Comparison of ENCODE assay signal across 8 mouse cellular contexts in genomic region chr11:49084875-49085274, GRCm38 (mm10). TPM values are rescaled to one million over a fixed set of nuclear protein-coding genes. Genes with fewer than 3 reads are reported as not detected.
DNase-seq lines count a peak whose midpoint lies in the region; ATAC-seq and TF ChIP-seq lines count a peak whose summit lies in the region.
"Had no signal": no experiment of that assay in that cellular context is flagged by ENCODE, and none has a peak within 500 bp of the region (broad histone marks: within the 10 kb centered on the region; RNA-seq: fewer than 3 reads in every experiment).

No protein-coding gene starts in this region.

- ATAC-seq in lung, postnatal 0 days, result peak; percentile 44; the same call in 1 of the 2 replicates
- no peak for ATAC-seq in liver, embryonic 11.5 days (replicated peaks; ENCODE audit: low FRiP score)

- 19% methylated on average over 3 of the region's 3 CpGs for WGBS in lung, postnatal 0 days
- WGBS in liver, embryonic 11.5 days, result 40% methylated on average over 3 of the region's 3 CpGs
- WGBS in thymus, adult 2 months, result 4% methylated on average over 3 of the region's 3 CpGs

- peak; percentile 58 for TF ChIP-seq CTCF in lung, postnatal 0 days (IDR thresholded peaks at IDR 0.05)
- TF ChIP-seq CTCF in thymus, adult 2 months (IDR thresholded peaks at IDR 0.05; ENCODE audit: borderline replicate concordance, control insufficient read depth, extremely low read depth, insufficient read depth, low read length, poor library complexity), result no peak

- no peak overlapping the region for H3K4me2 ChIP-seq in lung, postnatal 0 days (replicated peaks; ENCODE audit: low read depth, low read length)
- no peak overlapping the region; the same call in 1 of the 2 replicates for H3K4me2 ChIP-seq in liver, embryonic 11.5 days
- H3K4me2 ChIP-seq: forebrain, embryonic 12.5 days had no signal

- no peak overlapping the region for H3K4me3 ChIP-seq in lung, postnatal 0 days (ENCODE audit: low read depth, low read length)
- H3K4me3 ChIP-seq in liver, embryonic 11.5 days (ENCODE audit: low read depth, low read length), result no peak overlapping the region
- no peak overlapping the region for H3K4me3 ChIP-seq in thymus, adult 2 months (ENCODE audit: control insufficient read depth, insufficient read depth, low read length)
- H3K4me3 ChIP-seq: forebrain, embryonic 12.5 days had no signal

- no peak overlapping the region for H3K27ac ChIP-seq in lung, postnatal 0 days (ENCODE audit: low read length)
- H3K27ac ChIP-seq in liver, embryonic 11.5 days (ENCODE audit: low read depth, low read length), result peak overlapping the region; percentile 71
- peak overlapping the region; percentile 55; the same call in 1 of the 2 replicates for H3K27ac ChIP-seq in thymus, adult 2 months (ENCODE audit: control insufficient read depth, insufficient read depth, low read length)
- H3K27ac ChIP-seq: forebrain, embryonic 12.5 days had no signal

- peak; percentile 44; the same call in 1 of the 2 replicates for TF ChIP-seq EP300 in lung, postnatal 0 days (IDR thresholded peaks at IDR 0.05)

- DNase-seq in lung, postnatal 0 days (ENCODE audit: low spot score), result peak; percentile 50
- DNase-seq in lung, postnatal 4 days, result no peak
- peak; percentile 43 for DNase-seq in adipocyte (ENCODE audit: low spot score)
- no peak for DNase-seq in liver, embryonic 11.5 days (ENCODE audit: low spot score)
- peak; percentile 61 for DNase-seq in thymus, adult 2 months
- no peak for DNase-seq in urinary bladder, postnatal 4 days (ENCODE audit: low spot score in 2 of 2)
- DNase-seq in heart, adult 9 months (ENCODE audit: low spot score in 2 of 2), result no peak

- H3K36me3 ChIP-seq in lung, postnatal 0 days (ENCODE audit: insufficient read depth, low read length), result no peaks in the 10 kb centered on the region
- no peaks in the 10 kb centered on the region for H3K36me3 ChIP-seq in liver, embryonic 11.5 days (ENCODE audit: control insufficient read depth, insufficient read depth, low read length)
- H3K36me3 ChIP-seq in thymus, adult 2 months (ENCODE audit: control insufficient read depth, insufficient read depth, low read length), result no peaks in the 10 kb centered on the region
- H3K36me3 ChIP-seq: forebrain, embryonic 12.5 days had no signal

- H3K9me3 ChIP-seq in lung, postnatal 0 days (ENCODE audit: low read length), result no peaks in the 10 kb centered on the region
- no peaks in the 10 kb centered on the region for H3K9me3 ChIP-seq in liver, embryonic 11.5 days (ENCODE audit: control insufficient read depth, low read length)
- H3K9me3 ChIP-seq: forebrain, embryonic 12.5 days had no signal

- no peak overlapping the region for H3K9ac ChIP-seq in lung, postnatal 0 days (replicated peaks; ENCODE audit: low read depth)
- peak overlapping the region; percentile 47 for H3K9ac ChIP-seq in liver, embryonic 11.5 days (ENCODE audit: low read depth, low read length)
- H3K9ac ChIP-seq: forebrain, embryonic 12.5 days had no signal

- H3K27me3 ChIP-seq in lung, postnatal 0 days (replicated peaks; ENCODE audit: insufficient read depth, low read length), result no peaks in the 10 kb centered on the region
- no peaks in the 10 kb centered on the region for H3K27me3 ChIP-seq in liver, embryonic 11.5 days (replicated peaks; ENCODE audit: control insufficient read depth, insufficient read depth, low read length)
- no peaks in the 10 kb centered on the region for H3K27me3 ChIP-seq in thymus, adult 2 months (ENCODE audit: control insufficient read depth, insufficient read depth, low read length)
- H3K27me3 ChIP-seq: forebrain, embryonic 12.5 days had no signal

- TF ChIP-seq POLR2A in thymus, adult 2 months (IDR thresholded peaks at IDR 0.05; ENCODE audit: control insufficient read depth, extremely low read depth, insufficient read depth, low read length, poor library complexity), result no peak

- H3K4me1 ChIP-seq in lung, postnatal 0 days (ENCODE audit: insufficient read depth, low read depth, low read length), result peaks cover 10% of the 10 kb centered on the region; the same call in 1 of the 2 replicates
- peaks cover 50% of the 10 kb centered on the region for H3K4me1 ChIP-seq in liver, embryonic 11.5 days (replicated peaks; ENCODE audit: control insufficient read depth, insufficient read depth, low read length)
- H3K4me1 ChIP-seq in thymus, adult 2 months (replicated peaks; ENCODE audit: control insufficient read depth, insufficient read depth, low read length), result peaks cover 17% of the 10 kb centered on the region

RNA-seq across cellular contexts. Expression of gene Ifi47, which starts 8.5 kb away (rescaled TPM):
- polyA plus RNA-seq in lung, postnatal 0 days (2015; fragmentation: Nextera tagmentation; extraction: Ambion mirVana), result 11.7 and 13.1 TPM in 2 replicates
- 6.0 and 8.2 TPM in 2 replicates for polyA plus RNA-seq in liver, embryonic 11.5 days (2014; fragmentation: Nextera tagmentation; extraction: Ambion mirVana)
- 37.5 and 45.3 TPM in 2 replicates for polyA plus RNA-seq in thymus, adult 2 months (2012; rRNA removed)

RNA-seq across cellular contexts. Expression of gene Tgtp2, which starts 20.9 kb away (rescaled TPM):
- 4.7 and 4.9 TPM in 2 replicates for polyA plus RNA-seq in lung, postnatal 0 days (2015; fragmentation: Nextera tagmentation; extraction: Ambion mirVana)
- polyA plus RNA-seq in liver, embryonic 11.5 days (2014; fragmentation: Nextera tagmentation; extraction: Ambion mirVana), result 0.23 and 0.58 TPM in 2 replicates
- 26.0 and 29.1 TPM in 2 replicates for polyA plus RNA-seq in thymus, adult 2 months (2012; rRNA removed)
- polyA plus RNA-seq: forebrain, embryonic 12.5 days had no signal

RNA-seq across cellular contexts. Expression of gene Olfr1396, which starts 29.8 kb away (rescaled TPM):
- polyA plus RNA-seq in lung, postnatal 0 days (2015; fragmentation: Nextera tagmentation; extraction: Ambion mirVana), result not detected in 2 replicates
- polyA plus RNA-seq in liver, embryonic 11.5 days (2014; fragmentation: Nextera tagmentation; extraction: Ambion mirVana), result not detected in 2 replicates
- 0.19 TPM in 1 of 2 replicates, not detected in the other for polyA plus RNA-seq in thymus, adult 2 months (2012; rRNA removed)
- polyA plus RNA-seq: forebrain, embryonic 12.5 days had no signal

RNA-seq across cellular contexts. Expression of gene 9930111J21Rik2, which starts 33.8 kb away (rescaled TPM):
- 1.8 and 3.0 TPM in 2 replicates for polyA plus RNA-seq in lung, postnatal 0 days (2015; fragmentation: Nextera tagmentation; extraction: Ambion mirVana)
- polyA plus RNA-seq in liver, embryonic 11.5 days (2014; fragmentation: Nextera tagmentation; extraction: Ambion mirVana), result 0.30 and 0.31 TPM in 2 replicates
- polyA plus RNA-seq in thymus, adult 2 months (2012; rRNA removed), result 4.0 and 4.1 TPM in 2 replicates

RNA-seq across cellular contexts. Expression of gene Olfr1395, which starts 57.2 kb away (rescaled TPM):
- polyA plus RNA-seq in lung, postnatal 0 days (2015; fragmentation: Nextera tagmentation; extraction: Ambion mirVana), result not detected in 2 replicates
- polyA plus RNA-seq in liver, embryonic 11.5 days (2014; fragmentation: Nextera tagmentation; extraction: Ambion mirVana), result not detected in 2 replicates
- not detected in 2 replicates for polyA plus RNA-seq in thymus, adult 2 months (2012; rRNA removed)
- polyA plus RNA-seq: forebrain, embryonic 12.5 days had no signal

Comparison
In these comparisons a context has a peak if more than half of its experiments do, and no peak if none do; other contexts are left out.
1. DNase-seq: peak in lung, postnatal 0 days (single experiment), adipocyte (single experiment) and thymus, adult 2 months (single experiment); none in lung, postnatal 4 days (0 of 2), liver, embryonic 11.5 days (single experiment), urinary bladder, postnatal 4 days (0 of 2) and heart, adult 9 months (0 of 2).